Mouse (Mus musculus) bone marrow, adult 2 months (tissue): Measurements from ENCODE around the gene Tmem255b. TPM values are rescaled to one million over a fixed set of nuclear protein-coding genes. Genes with fewer than 3 reads are reported as not detected.

Source experiments
- H3K27ac ChIP-seq: fragments of 200-500 bp; 2 replicates; pipeline ENCODE4 v1.5.1; 2012; ENCODE audit warnings: low read depth, mild to moderate bottlenecking, control low read depth, inconsistent platforms, low read length; ENCODE audit not compliant: control insufficient read depth, poor library complexity, insufficient read depth
- H3K4me1 ChIP-seq: fragments of 200-500 bp; 2 replicates; pipeline ENCODE4 v1.6.1; 2011; ENCODE audit warnings: low read length; ENCODE audit not compliant: control insufficient read depth, insufficient read depth
- H3K4me3 ChIP-seq: fragments of 200-500 bp; replicated peaks from 2 replicates; pipeline ENCODE3; 2011; ENCODE audit warnings: mild to moderate bottlenecking, low read depth, low read length, control low read depth; ENCODE audit not compliant: control insufficient read depth
- CTCF ChIP-seq: fragments of 200-500 bp; IDR thresholded peaks from 2 replicates; pipeline ENCODE4 v1.5.1; 2011; ENCODE audit warnings: low read length, control low read depth; ENCODE audit not compliant: control insufficient read depth, insufficient read depth
- POLR2A ChIP-seq: fragments of 200-500 bp; IDR thresholded peaks from 2 replicates; pipeline ENCODE4 v1.6.1; 2011; ENCODE audit warnings: low read depth, mild to moderate bottlenecking, control low read depth, low read length, borderline replicate concordance; ENCODE audit not compliant: control insufficient read depth
- WGBS: fragments of 180-500 bp; shearing (Covaris S2); methylation state at CpG from one replicate; pipeline ENCODE4 v1.1.7; 2018; 5-methylcytosine and 5-hydroxymethylcytosine counted together
- polyA plus RNA-seq: library from polyadenylated mRNA; stranded (reverse); fragments of >200 nt; gene quantifications from 2 replicates; pipeline ENCODE4 v1.2.4, GENCODE M21; 2011; ENCODE audit warnings: low replicate concordance; ENCODE audit not compliant: missing spikeins, insufficient read depth, insufficient read length

The Tmem255b gene
- polyA plus RNA-seq, 1 experiment = not detected

- no peak for TF ChIP-seq POLR2A
- TF ChIP-seq CTCF = no peak
- Histone ChIP-seq H3K4me3 (no peak overlapping the region), H3K4me1 (no peaks in the 10 kb centered on the region), H3K27ac (no peak overlapping the region)
- 14% methylated on average over 5 of the region's 5 CpGs for WGBS
Measured at GRCm38 (mm10) chr8:13433130-13433529, 1.9 kb upstream of the Tmem255b start.

GRCm38 (mm10) chr8:13436052-13436451 is 1.1 kb downstream of the Tmem255b start:
- WGBS = 16% methylated on average over 8 of the region's 8 CpGs
- no peak overlapping the region for H3K27ac ChIP-seq

GRCm38 (mm10) chr8:13437531-13437930 is 2.5 kb downstream of the Tmem255b start:
- WGBS = 68% methylated on average over 2 of the region's 2 CpGs
- Histone ChIP-seq H3K27ac (no peak overlapping the region), H3K4me3 (no peak overlapping the region), H3K4me1 (no peaks in the 10 kb centered on the region)
- no peak for TF ChIP-seq POLR2A
- TF ChIP-seq CTCF = no peak

More at GRCm38 (mm10) chr8:13436052-13436451, 1.1 kb downstream of the Tmem255b start:
- Histone ChIP-seq H3K4me1 (no peaks in the 10 kb centered on the region), H3K4me3 (no peak overlapping the region)
- TF ChIP-seq POLR2A (no peak), CTCF (no peak)

- Histone ChIP-seq H3K4me3 (no peak overlapping the region), H3K4me1 (no peaks in the 10 kb centered on the region), H3K27ac (no peak overlapping the region)
- TF ChIP-seq POLR2A = no peak
- no peak for TF ChIP-seq CTCF
- 74% methylated on average over 2 of the region's 2 CpGs for WGBS
Measured at GRCm38 (mm10) chr8:13442152-13442551, 7.2 kb downstream of the Tmem255b start.

- TF ChIP-seq POLR2A = no peak
- no peak for TF ChIP-seq CTCF
- Histone ChIP-seq H3K4me1 (no peaks in the 10 kb centered on the region), H3K27ac (no peak overlapping the region), H3K4me3 (no peak overlapping the region)
- 84% methylated on average over 6 of the region's 6 CpGs for WGBS
Measured at GRCm38 (mm10) chr8:13446456-13446855, 11.5 kb downstream of the Tmem255b start.

- Histone ChIP-seq H3K27ac (no peak overlapping the region), H3K4me3 (no peak overlapping the region), H3K4me1 (no peaks in the 10 kb centered on the region)
- WGBS = 45% methylated on average over 4 of the region's 4 CpGs
- TF ChIP-seq POLR2A = no peak
- no peak for TF ChIP-seq CTCF
Measured at GRCm38 (mm10) chr8:13448145-13448544, 13.2 kb downstream of the Tmem255b start.

GRCm38 (mm10) chr8:13451747-13452277 is 16.8 kb downstream of the Tmem255b start:
- H3K4me1 ChIP-seq = no peaks in the 10 kb centered on the region
- WGBS = 66% methylated on average over 6 of the region's 6 CpGs
- TF ChIP-seq POLR2A (no peak), CTCF (no peak)

GRCm38 (mm10) chr8:13454341-13455113 is 19.5 kb downstream of the Tmem255b start:
- no peak overlapping the region for H3K4me3 ChIP-seq
- 65% methylated on average over 8 of the region's 8 CpGs for WGBS
- no peak for TF ChIP-seq POLR2A
- no peak for TF ChIP-seq CTCF

More at GRCm38 (mm10) chr8:13451747-13452277, 16.8 kb downstream of the Tmem255b start:
- no peak overlapping the region for H3K4me3 ChIP-seq
- H3K27ac ChIP-seq = no peak overlapping the region

More at GRCm38 (mm10) chr8:13454341-13455113, 19.5 kb downstream of the Tmem255b start:
- no peaks in the 10 kb centered on the region for H3K4me1 ChIP-seq
- no peak overlapping the region for H3K27ac ChIP-seq
